Mouse (Mus musculus) cerebellum, adult 2 months (tissue): ENCODE data around the gene Aspdh. TPM values are rescaled to one million over a fixed set of nuclear protein-coding genes. Genes with fewer than 3 reads are reported as not detected.
A peak's percentile ranks its signal among the peaks of the same experiment; 100 is the strongest.

Source experiments
- DNase-seq, 2 experiments: peaks; one replicate each; pipeline ENCODE4 v3.0.0; 2021
- H3K27ac ChIP-seq: fragments of 200-500 bp; 2 replicates; pipeline ENCODE4 v1.5.1; 2012; ENCODE audit warnings: low read length, control low read depth, inconsistent platforms; ENCODE audit not compliant: insufficient read depth
- H3K27me3 ChIP-seq: fragments of 200-500 bp; 2 replicates; pipeline ENCODE4 v1.6.1; 2012; ENCODE audit warnings: inconsistent platforms, mild to moderate bottlenecking, low read length, moderate library complexity; ENCODE audit not compliant: control insufficient read depth, insufficient read depth
- H3K4me1 ChIP-seq: fragments of 200-500 bp; 2 replicates; pipeline ENCODE4 v1.6.1; 2011; ENCODE audit warnings: low read length; ENCODE audit not compliant: control insufficient read depth, insufficient read depth
- H3K4me3 ChIP-seq: fragments of 200-500 bp; replicated peaks from 2 replicates; pipeline ENCODE3; 2011; ENCODE audit warnings: mild to moderate bottlenecking, low read depth, low read length, control low read depth; ENCODE audit not compliant: insufficient read depth
- CTCF ChIP-seq: fragments of 200-500 bp; IDR thresholded peaks from 2 replicates; pipeline ENCODE4 v1.5.1; 2011; ENCODE audit warnings: low read depth, mild to moderate bottlenecking, control low read depth, low read length, moderate library complexity, borderline replicate concordance; ENCODE audit not compliant: insufficient read depth
- POLR2A ChIP-seq: fragments of 200-500 bp; IDR thresholded peaks from 2 replicates; pipeline ENCODE4 v1.6.1; 2011; ENCODE audit warnings: low read length, control low read depth, borderline replicate concordance; ENCODE audit not compliant: insufficient read depth
- WGBS: fragments of 180-500 bp; shearing (Covaris S2); methylation state at CpG from one replicate; pipeline ENCODE4 v1.1.7; 2018; 5-methylcytosine and 5-hydroxymethylcytosine counted together
- polyA plus RNA-seq: library from polyadenylated mRNA; depleted of rRNA; stranded (reverse); fragments of >200 nt; gene quantifications from 2 replicates; pipeline ENCODE4 v1.2.3, GENCODE M21; 2012

The Aspdh gene
- polyA plus RNA-seq, 1 experiment, result 10.2 TPM

GRCm38 (mm10) chr7:44470696-44471612, 5.8 kb downstream of the Aspdh start:
- 86% methylated on average over 16 of the region's 16 CpGs for WGBS
- peaks cover 47% of the 10 kb centered on the region for H3K4me1 ChIP-seq
- DNase-seq, result peak in 1 of 2 experiments; percentile 27
- H3K27ac ChIP-seq, result no peak overlapping the region
- H3K4me3 ChIP-seq, result no peak overlapping the region
- H3K27me3 ChIP-seq, result no peaks in the 10 kb centered on the region
- TF ChIP-seq POLR2A, result no peak
- no peak for TF ChIP-seq CTCF

GRCm38 (mm10) chr7:44471880-44472557, 6.8 kb downstream of the Aspdh start:
- TF ChIP-seq CTCF (no peak), POLR2A (peak; percentile 13; the same call in 1 of the 2 replicates)
- WGBS, result 21% methylated on average over 6 of the region's 6 CpGs
- H3K27ac ChIP-seq, result peak overlapping the region; percentile 42; the same call in 1 of the 2 replicates
- H3K4me1 ChIP-seq, result peaks cover 36% of the 10 kb centered on the region
- H3K27me3 ChIP-seq, result no peaks in the 10 kb centered on the region
- peak in 1 of 2 experiments; percentile 38 for DNase-seq
- no peak overlapping the region for H3K4me3 ChIP-seq

- H3K27me3 ChIP-seq, result no peaks in the 10 kb centered on the region
- peaks cover 36% of the 10 kb centered on the region for H3K4me1 ChIP-seq
- no peak overlapping the region for H3K4me3 ChIP-seq
- 24% methylated on average over 1 of the region's 1 CpGs for WGBS
- peak overlapping the region; percentile 42 for H3K27ac ChIP-seq
- no peak for DNase-seq
- TF ChIP-seq POLR2A (no peak), CTCF (no peak)
Observed at GRCm38 (mm10) chr7:44472558-44472885, 7.3 kb downstream of the Aspdh start.

- H3K27ac ChIP-seq, result peak overlapping the region; percentile 42
- WGBS, result 30% methylated on average over 9 of the region's 9 CpGs
- peak; percentile 45 to 58 for DNase-seq
Observed at GRCm38 (mm10) chr7:44472961-44473646, 7.9 kb downstream of the Aspdh start.

GRCm38 (mm10) chr7:44474419-44474818, 9.2 kb downstream of the Aspdh start:
- no peak overlapping the region for H3K4me3 ChIP-seq
- no peaks in the 10 kb centered on the region; the same call in 1 of the 2 replicates for H3K27me3 ChIP-seq
- WGBS, result 40% methylated on average over 4 of the region's 4 CpGs
- TF ChIP-seq POLR2A (no peak), CTCF (no peak)
- DNase-seq, result peak; percentile 45 to 64
- peaks cover 33% of the 10 kb centered on the region for H3K4me1 ChIP-seq
- H3K27ac ChIP-seq, result peak overlapping the region; percentile 55; the same call in 1 of the 2 replicates

More at GRCm38 (mm10) chr7:44472961-44473646, 7.9 kb downstream of the Aspdh start:
- Histone ChIP-seq H3K4me3 (no peak overlapping the region), H3K4me1 (peaks cover 36% of the 10 kb centered on the region), H3K27me3 (no peaks in the 10 kb centered on the region)
- no peak for TF ChIP-seq POLR2A
- TF ChIP-seq CTCF, result no peak

- Histone ChIP-seq H3K4me1 (peaks cover 29% of the 10 kb centered on the region), H3K4me3 (no peak overlapping the region), H3K27ac (peak overlapping the region; percentile 51; the same call in 1 of the 2 replicates), H3K27me3 (no peaks in the 10 kb centered on the region; the same call in 1 of the 2 replicates)
- peak in 1 of 2 experiments; percentile 23 for DNase-seq
- WGBS, result 37% methylated on average over 5 of the region's 5 CpGs
- TF ChIP-seq POLR2A, result no peak
- no peak for TF ChIP-seq CTCF
Observed at GRCm38 (mm10) chr7:44475046-44475614, 9.9 kb downstream of the Aspdh start.

- Histone ChIP-seq H3K4me3 (no peak overlapping the region), H3K27ac (no peak overlapping the region), H3K27me3 (no peaks in the 10 kb centered on the region; the same call in 1 of the 2 replicates), H3K4me1 (no peaks in the 10 kb centered on the region)
- TF ChIP-seq CTCF (no peak), POLR2A (no peak)
- no peak for DNase-seq
- WGBS, result 87% methylated on average over 3 of the region's 3 CpGs
Observed at GRCm38 (mm10) chr7:44482836-44483435, 17.7 kb downstream of the Aspdh start.
